Mouse (Mus musculus) heart, adult 2 months (tissue): ENCODE measurements around the gene Tubb3. TPM values are rescaled to one million over a fixed set of nuclear protein-coding genes. Genes with fewer than 3 reads are reported as not detected.

Experiments
- DNase-seq, 2 experiments: peaks; one replicate each; pipeline ENCODE4 v3.0.0; 2021
- H3K27ac ChIP-seq: fragments of 200-600 bp; 2 replicates; pipeline ENCODE4 v1.8.1; 2022
- H3K27me3 ChIP-seq: fragments of 200-500 bp; 2 replicates; pipeline ENCODE4 v1.6.1; 2012; ENCODE audit warnings: mild to moderate bottlenecking, low read length, inconsistent platforms, mixed read lengths; ENCODE audit not compliant: control insufficient read depth, insufficient read depth
- H3K36me3 ChIP-seq: fragments of 200-500 bp; 2 replicates; pipeline ENCODE4 v1.6.1; 2012; ENCODE audit warnings: low read length, inconsistent platforms; ENCODE audit not compliant: control insufficient read depth, insufficient read depth
- H3K4me1 ChIP-seq: fragments of 200-500 bp; 2 replicates; pipeline ENCODE4 v1.6.1; 2011; ENCODE audit warnings: low read length; ENCODE audit not compliant: control insufficient read depth, insufficient read depth
- H3K4me3 ChIP-seq: fragments of 200-600 bp; 2 replicates; pipeline ENCODE4 v1.8.1; 2022
- H3K79me2 ChIP-seq: fragments of 200-500 bp; replicated peaks from 2 replicates; pipeline ENCODE4 v1.6.1; 2012; ENCODE audit warnings: mild to moderate bottlenecking, inconsistent platforms, low read length, moderate library complexity, mixed read lengths; ENCODE audit not compliant: control insufficient read depth, insufficient read depth
- H3K9ac ChIP-seq: fragments of 200-500 bp; 2 replicates; pipeline ENCODE4 v1.6.1; 2012; ENCODE audit warnings: low read depth, mild to moderate bottlenecking, control low read depth, inconsistent platforms, low read length, mixed read lengths
- CTCF ChIP-seq: fragments of 200-600 bp; IDR thresholded peaks from 2 replicates; pipeline ENCODE4 v1.8.1; 2022; ENCODE audit warnings: antibody characterized with exemption, mild to moderate bottlenecking, moderate library complexity
- EP300 ChIP-seq: fragments of 200-500 bp; IDR thresholded peaks from 2 replicates; pipeline ENCODE4 v1.6.1; 2011; ENCODE audit warnings: low read depth, low read length, control low read depth; ENCODE audit not compliant: insufficient read depth
- POLR2A ChIP-seq: fragments of 200-500 bp; IDR thresholded peaks from 2 replicates; pipeline ENCODE4 v1.6.1; 2011; ENCODE audit warnings: mild to moderate bottlenecking, low read depth, low read length, control low read depth; ENCODE audit not compliant: insufficient read depth
- WGBS: fragments of 180-500 bp; shearing (Covaris S2); methylation state at CpG from one replicate; pipeline ENCODE4 v1.1.7; 2018; 5-methylcytosine and 5-hydroxymethylcytosine counted together
- intact Hi-C: fragments of 180-260 bp; cut with DNase I; formaldehyde crosslinking; loops from one replicate; pipeline ENCODE4 v1.15.1; 2025
- polyA plus RNA-seq: library from polyadenylated mRNA; depleted of rRNA; stranded (reverse); fragments of >200 nt; gene quantifications from 2 replicates; pipeline ENCODE4 v1.2.3, GENCODE M21; 2012; rRNA removed
- total RNA-seq, 2 experiments: library from RNA; stranded (reverse); gene quantifications; 2 replicates each; pipeline ENCODE4 v1.2.3; 2021

Tubb3 gene
- total and polyA plus RNA-seq, 3 experiments = 0.59 to 6.2 TPM; not detected in 1

GRCm38 (mm10) chr8:123452149-123452548 is 40.9 kb downstream of the Tubb3 start:
- H3K9ac ChIP-seq = no peak overlapping the region
- 33% methylated on average over 4 of the region's 4 CpGs for WGBS
- DNase-seq = no peak
- no peaks in the 10 kb centered on the region for H3K79me2 ChIP-seq
- no peak for TF ChIP-seq EP300
- no peak for TF ChIP-seq POLR2A
- TF ChIP-seq CTCF = no peak
- H3K27ac ChIP-seq = no peak overlapping the region
- H3K4me3 ChIP-seq = no peak overlapping the region
- no peaks in the 10 kb centered on the region for H3K4me1 ChIP-seq
- no peaks in the 10 kb centered on the region for H3K27me3 ChIP-seq
- intact Hi-C loops = no loop called here
- no peaks in the 10 kb centered on the region for H3K36me3 ChIP-seq

GRCm38 (mm10) chr8:123453291-123453690 is 42.1 kb downstream of the Tubb3 start:
- H3K36me3 ChIP-seq = no peaks in the 10 kb centered on the region
- no peak for DNase-seq
- H3K9ac ChIP-seq = no peak overlapping the region
- H3K79me2 ChIP-seq = no peaks in the 10 kb centered on the region
- no peak overlapping the region for H3K27ac ChIP-seq
- intact Hi-C loops = no loop called here
- TF ChIP-seq CTCF = no peak
- TF ChIP-seq EP300 = no peak
- TF ChIP-seq POLR2A = no peak
- 76% methylated on average over 7 of the region's 7 CpGs for WGBS
- no peaks in the 10 kb centered on the region for H3K27me3 ChIP-seq
- no peak overlapping the region for H3K4me3 ChIP-seq
- H3K4me1 ChIP-seq = no peaks in the 10 kb centered on the region

GRCm38 (mm10) chr8:123453951-123454350 is 42.7 kb downstream of the Tubb3 start:
- intact Hi-C loops = no loop called here

GRCm38 (mm10) chr8:123454559-123454958 is 43.3 kb downstream of the Tubb3 start:
- Histone ChIP-seq H3K4me1 (no peaks in the 10 kb centered on the region), H3K9ac (no peak overlapping the region), H3K36me3 (no peaks in the 10 kb centered on the region), H3K27me3 (no peaks in the 10 kb centered on the region), H3K79me2 (no peaks in the 10 kb centered on the region), H3K27ac (no peak overlapping the region), H3K4me3 (no peak overlapping the region)
- TF ChIP-seq POLR2A = no peak
- TF ChIP-seq CTCF = no peak
- no peak for TF ChIP-seq EP300
- DNase-seq = no peak
- intact Hi-C loops = no loop called here
- 93% methylated on average over 6 of the region's 6 CpGs for WGBS

More at GRCm38 (mm10) chr8:123453951-123454350, 42.7 kb downstream of the Tubb3 start:
- no peak for DNase-seq
- WGBS = 92% methylated on average over 5 of the region's 5 CpGs
- TF ChIP-seq CTCF = no peak
- TF ChIP-seq POLR2A = no peak
- TF ChIP-seq EP300 = no peak
- Histone ChIP-seq H3K27ac (no peak overlapping the region), H3K36me3 (no peaks in the 10 kb centered on the region), H3K4me1 (no peaks in the 10 kb centered on the region), H3K9ac (no peak overlapping the region), H3K27me3 (no peaks in the 10 kb centered on the region), H3K4me3 (no peak overlapping the region), H3K79me2 (no peaks in the 10 kb centered on the region)

- no peak for TF ChIP-seq EP300
- TF ChIP-seq POLR2A = no peak
- TF ChIP-seq CTCF = no peak
- intact Hi-C loops = no loop called here
- Histone ChIP-seq H3K9ac (no peak overlapping the region), H3K36me3 (no peaks in the 10 kb centered on the region), H3K27ac (no peak overlapping the region), H3K4me1 (no peaks in the 10 kb centered on the region), H3K79me2 (no peaks in the 10 kb centered on the region), H3K4me3 (no peak overlapping the region), H3K27me3 (no peaks in the 10 kb centered on the region)
- WGBS = 83% methylated on average over 4 of the region's 4 CpGs
- no peak for DNase-seq
Observed at GRCm38 (mm10) chr8:123463651-123464050, 52.4 kb downstream of the Tubb3 start.

GRCm38 (mm10) chr8:123467476-123467875 is 56.3 kb downstream of the Tubb3 start:
- H3K27ac ChIP-seq = no peak overlapping the region
- no peaks in the 10 kb centered on the region for H3K27me3 ChIP-seq
- H3K4me1 ChIP-seq = no peaks in the 10 kb centered on the region
- no peaks in the 10 kb centered on the region for H3K79me2 ChIP-seq
- no peak for TF ChIP-seq CTCF
- no peak for TF ChIP-seq POLR2A
- TF ChIP-seq EP300 = no peak
- H3K9ac ChIP-seq = no peak overlapping the region
- H3K36me3 ChIP-seq = no peaks in the 10 kb centered on the region
- H3K4me3 ChIP-seq = no peak overlapping the region
- WGBS = 68% methylated on average over 3 of the region's 3 CpGs
- no peak for DNase-seq
- intact Hi-C loops = no loop called here

Other genes starting within 250 kb of the Tubb3 start
- gene Dpep1, start 225.2 kb upstream of the Tubb3 start, total RNA-seq = 10 to 100 TPM; 35.4 to 55.0 TPM
- gene Dpep1, start 225.2 kb upstream of the Tubb3 start, polyA plus RNA-seq = 80.1 and 103 TPM in 2 replicates
- 10 to 100 TPM; 56.3 to 58.3 TPM for gene Chmp1a, start 198.7 kb upstream of the Tubb3 start, total RNA-seq
- 63.9 and 81.4 TPM in 2 replicates for gene Chmp1a, start 198.7 kb upstream of the Tubb3 start, polyA plus RNA-seq
- gene Spata33, start 198.6 kb upstream of the Tubb3 start, total RNA-seq = 10 to 100 TPM; 25.6 to 29.4 TPM
- gene Spata33, start 198.6 kb upstream of the Tubb3 start, polyA plus RNA-seq = 16.2 and 16.4 TPM in 2 replicates
- gene Cdk10, start 186.6 kb upstream of the Tubb3 start, total RNA-seq = 10 to 100 TPM; 18.4 to 22.9 TPM
- gene Cdk10, start 186.6 kb upstream of the Tubb3 start, polyA plus RNA-seq = 32.4 and 37.0 TPM in 2 replicates
- 1 to 10 TPM; 6.0 to 7.5 TPM for gene Spata2l, start 175.2 kb upstream of the Tubb3 start, total RNA-seq
- gene Spata2l, start 175.2 kb upstream of the Tubb3 start, polyA plus RNA-seq = 6.7 and 7.0 TPM in 2 replicates
- gene Zfp276, start 157.2 kb upstream of the Tubb3 start, total RNA-seq = 10 to 100 TPM in 1 of 2 experiments, 1 to 10 TPM in 1; 9.3 to 11.2 TPM
- 16.1 and 20.5 TPM in 2 replicates for gene Zfp276, start 157.2 kb upstream of the Tubb3 start, polyA plus RNA-seq
- gene Vps9d1, start 157.1 kb upstream of the Tubb3 start, total RNA-seq = 10 to 100 TPM; 22.6 to 34.3 TPM
- 44.0 and 52.1 TPM in 2 replicates for gene Vps9d1, start 157.1 kb upstream of the Tubb3 start, polyA plus RNA-seq
- 1 to 10 TPM; 5.3 to 6.2 TPM for gene Fanca, start 92.8 kb upstream of the Tubb3 start, total RNA-seq
- gene Fanca, start 92.8 kb upstream of the Tubb3 start, polyA plus RNA-seq = 3.9 and 4.6 TPM in 2 replicates
- gene Spire2, start 78.7 kb upstream of the Tubb3 start, total RNA-seq = under 1 TPM; 0.11 to 0.26 TPM
- 0.29 and 0.53 TPM in 2 replicates for gene Spire2, start 78.7 kb upstream of the Tubb3 start, polyA plus RNA-seq
- 100 to 1,000 TPM; 125 to 134 TPM for gene Tcf25, start 37.7 kb upstream of the Tubb3 start, total RNA-seq
- 137 and 147 TPM in 2 replicates for gene Tcf25, start 37.7 kb upstream of the Tubb3 start, polyA plus RNA-seq
- not detected for gene Mc1r, start 4.3 kb upstream of the Tubb3 start, total RNA-seq
- gene Mc1r, start 4.3 kb upstream of the Tubb3 start, polyA plus RNA-seq = not detected in 2 replicates
- gene Def8, start 12.1 kb downstream of the Tubb3 start, total RNA-seq = 10 to 100 TPM; 56.4 to 63.4 TPM
- 48.1 and 54.7 TPM in 2 replicates for gene Def8, start 12.1 kb downstream of the Tubb3 start, polyA plus RNA-seq
- gene Afg3l1, start 66.5 kb downstream of the Tubb3 start, total RNA-seq = 10 to 100 TPM; 60.1 to 65.1 TPM
- gene Afg3l1, start 66.5 kb downstream of the Tubb3 start, polyA plus RNA-seq = 22.6 and 39.2 TPM in 2 replicates
- gene Dbndd1, start 104.0 kb downstream of the Tubb3 start, total RNA-seq = not detected
- 0.27 TPM in 1 of 2 replicates, not detected in the other for gene Dbndd1, start 104.0 kb downstream of the Tubb3 start, polyA plus RNA-seq
- gene Gas8, start 107.4 kb downstream of the Tubb3 start, total RNA-seq = 1 to 10 TPM; 3.6 to 4.6 TPM
- 3.1 and 4.0 TPM in 2 replicates for gene Gas8, start 107.4 kb downstream of the Tubb3 start, polyA plus RNA-seq
- gene Rhou, start 242.5 kb downstream of the Tubb3 start, total RNA-seq = 1 to 10 TPM; 5.5 to 5.8 TPM
- 4.1 and 5.1 TPM in 2 replicates for gene Rhou, start 242.5 kb downstream of the Tubb3 start, polyA plus RNA-seq